Mouse (Mus musculus): Measurements from ENCODE around the gene Npr3.
A peak's percentile ranks its signal among the peaks of the same experiment; 100 is the strongest.

The Npr3 gene

DNA sequence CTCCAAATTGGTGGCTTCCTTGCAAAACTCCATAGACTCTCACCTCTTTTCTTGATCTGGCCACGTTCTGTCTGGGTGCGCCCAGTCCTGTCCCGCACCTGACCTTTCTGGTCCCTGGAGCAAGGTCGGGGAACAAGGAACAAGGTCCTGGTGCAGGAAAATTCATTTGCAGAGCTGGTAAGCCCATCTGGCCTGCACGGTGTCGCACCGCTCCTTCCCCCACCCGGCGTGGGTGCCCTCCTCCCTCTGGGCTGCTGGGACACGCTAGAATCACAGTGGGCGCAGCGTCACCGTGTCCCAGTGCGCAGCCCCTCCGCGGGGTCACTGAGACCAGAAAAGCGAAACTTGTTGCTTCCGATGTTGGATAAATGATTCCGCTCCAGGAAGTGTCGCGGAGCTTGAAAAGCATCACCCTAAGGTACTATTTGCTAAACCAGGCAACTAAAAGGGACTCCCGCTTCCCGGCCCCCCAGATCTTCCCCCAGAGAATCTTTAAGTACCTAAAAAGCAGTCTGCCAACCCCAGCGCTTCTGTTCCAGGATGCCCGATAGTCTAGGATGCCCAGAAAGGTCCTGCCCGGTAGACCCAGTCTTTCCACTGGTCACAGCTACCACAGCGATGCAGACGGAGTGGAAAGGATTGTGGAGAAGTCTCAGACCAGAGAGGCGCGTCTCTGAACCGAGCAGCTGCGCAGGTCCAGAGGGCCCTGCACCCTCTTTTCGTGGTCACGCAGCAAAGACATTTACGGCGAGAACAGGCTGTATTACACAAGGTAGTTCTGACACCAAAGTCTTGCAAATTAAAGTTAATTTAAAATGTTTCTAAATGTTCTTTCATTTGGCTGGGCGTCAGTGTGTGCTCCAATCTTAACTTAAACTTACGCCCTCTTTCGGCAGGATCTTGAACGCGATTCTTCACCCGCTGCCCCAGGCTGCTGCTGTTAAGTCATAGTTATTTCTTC lies at the start of gene Npr3:
TSS of gene Npr3 (minus strand) at position 717 of the 961 bp plus-strand sequence.
- no peak for DNase-seq (ENCODE audit: low spot score in 2 of 2)

GRCm38 (mm10) chr15:11956129-11956528 lies 49.0 kb upstream of the Npr3 start:
- DNase-seq (ENCODE audit: low spot score in 2 of 2): no peak

DNA sequence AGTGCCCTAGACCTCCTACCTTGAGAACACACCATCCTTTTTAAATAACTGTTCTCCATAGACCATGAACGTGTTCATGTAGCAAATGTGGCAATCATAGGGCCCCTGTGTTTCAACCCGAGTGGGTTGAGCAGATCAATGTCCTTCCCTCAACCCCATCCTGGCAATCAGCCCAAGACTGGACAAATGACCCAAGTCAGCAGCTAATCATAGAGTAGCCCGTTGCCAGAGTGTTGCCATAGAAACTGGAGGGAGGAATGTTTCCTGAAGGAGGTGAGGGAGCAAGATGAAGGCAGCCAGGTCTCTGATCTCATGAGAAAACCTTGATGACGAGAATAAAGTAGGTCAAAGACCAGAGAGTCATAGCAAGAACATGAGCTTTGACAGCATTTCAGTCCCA lies 47.1 kb upstream of the Npr3 start:
- no peak for DNase-seq (ENCODE audit: low spot score in 2 of 2)

DNA sequence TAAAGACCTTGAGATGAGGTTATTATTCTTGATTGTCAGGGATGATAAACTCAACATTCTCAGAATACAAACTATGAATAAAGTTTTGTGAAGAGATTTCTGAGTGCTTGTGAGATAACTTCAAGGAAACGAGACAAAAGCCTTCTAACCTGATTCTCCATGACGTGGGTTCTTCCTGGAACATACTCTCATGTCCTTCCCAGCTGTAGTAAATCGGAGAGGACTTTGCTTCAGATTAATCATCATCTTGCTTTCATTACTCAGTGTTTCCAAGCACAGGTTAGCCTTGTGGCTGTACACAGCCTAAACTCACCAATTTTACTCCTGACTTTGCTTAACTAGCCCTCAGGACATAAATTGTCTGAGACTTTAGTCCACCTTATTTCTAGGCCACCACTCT lies 45.1 kb upstream of the Npr3 start:
- DNase-seq (ENCODE audit: low spot score in 2 of 2): no peak

GRCm38 (mm10) chr15:11951181-11951580 lies 44.1 kb upstream of the Npr3 start:
- DNase-seq (ENCODE audit: low spot score in 2 of 2): no peak

GRCm38 (mm10) chr15:11950144-11950543 lies 43.1 kb upstream of the Npr3 start:
- no peak for DNase-seq (ENCODE audit: low spot score in 2 of 2)

DNA sequence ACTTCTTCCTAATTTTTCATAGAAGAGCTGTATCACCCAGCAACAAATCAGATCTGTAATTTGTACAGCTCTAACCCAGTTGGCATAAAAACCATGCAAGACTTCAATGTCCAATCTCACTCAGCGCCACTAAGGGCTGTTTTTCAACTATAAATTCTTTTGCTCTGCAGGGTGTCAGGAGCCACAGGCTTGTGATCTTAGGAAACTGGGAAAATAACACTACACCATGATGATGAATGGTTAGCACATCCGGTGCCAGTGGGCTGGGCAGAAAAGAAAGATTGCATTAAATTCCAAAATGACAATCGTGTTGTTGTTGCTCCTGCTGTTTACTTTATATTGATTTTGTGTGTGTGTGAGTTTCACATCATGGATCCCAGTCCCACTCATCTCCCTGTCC lies 42.4 kb upstream of the Npr3 start:
- DNase-seq (ENCODE audit: low spot score in 2 of 2): no peak

- DNase-seq (ENCODE audit: low spot score in 2 of 2): no peak
Observed at GRCm38 (mm10) chr15:11940855-11941254, 33.8 kb upstream of the Npr3 start.

DNA sequence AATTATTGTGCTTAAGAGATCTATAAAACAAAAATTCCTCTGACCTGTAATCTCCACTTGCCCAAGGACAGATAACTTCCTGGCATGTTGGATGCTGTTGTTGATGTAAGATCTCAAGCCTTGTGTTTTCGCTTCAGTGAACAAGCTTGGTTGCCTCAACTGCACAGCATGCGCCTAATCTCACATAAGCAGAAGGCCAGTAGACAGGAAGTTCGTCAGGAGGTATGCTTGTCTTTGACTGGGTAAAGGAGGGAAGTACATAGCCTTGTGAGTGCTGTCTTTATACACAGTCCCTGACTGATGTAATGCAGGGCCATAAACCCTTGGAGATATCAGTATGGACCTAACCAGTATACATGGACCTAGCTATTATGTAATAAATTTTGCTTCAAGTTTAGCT lies 20.7 kb upstream of the Npr3 start:
- peak in 1 of 2 experiments; percentile 21 for DNase-seq (ENCODE audit: low spot score in 2 of 2)

DNA sequence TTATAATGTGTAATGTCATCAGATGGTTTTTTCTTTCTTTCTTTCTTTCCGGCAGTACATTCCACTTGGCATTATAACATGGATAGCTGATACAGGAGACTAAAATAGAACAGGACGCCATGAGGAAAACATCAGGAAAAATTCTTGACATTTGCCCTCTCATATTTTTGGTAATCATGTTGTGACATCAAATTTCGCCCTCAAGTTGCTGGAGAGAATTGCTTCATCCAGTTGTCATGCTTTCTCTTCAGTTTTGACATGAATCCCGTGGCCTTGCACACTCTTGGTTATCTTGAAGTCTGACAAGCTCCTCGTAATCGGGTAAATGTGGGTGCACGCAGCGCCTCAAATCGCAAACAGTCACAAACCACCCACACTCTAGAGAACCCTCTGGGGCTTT lies 7.0 kb upstream of the Npr3 start:
- DNase-seq (ENCODE audit: low spot score in 2 of 2): no peak

DNA sequence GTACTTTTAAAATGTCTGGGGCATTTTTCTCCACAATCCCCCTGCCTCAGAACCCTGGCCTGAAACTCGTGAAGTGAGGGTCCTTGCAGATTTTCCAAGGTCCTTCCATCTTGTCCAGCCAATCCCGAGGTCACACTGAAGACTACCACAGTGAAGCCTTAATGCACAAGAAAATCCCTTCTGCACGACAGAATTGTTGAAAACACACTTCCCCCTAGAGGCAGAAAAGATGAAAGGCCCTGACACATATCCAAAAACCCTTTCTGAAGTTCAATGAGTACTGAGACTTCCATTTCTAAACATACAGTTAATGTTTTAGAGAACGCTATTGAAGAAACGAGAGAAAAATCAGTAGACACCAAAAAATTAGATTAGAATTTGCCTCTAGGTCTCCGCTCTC lies 2.8 kb upstream of the Npr3 start:
- DNase-seq (ENCODE audit: low spot score in 2 of 2): peak in 1 of 2 experiments; percentile 29

DNA sequence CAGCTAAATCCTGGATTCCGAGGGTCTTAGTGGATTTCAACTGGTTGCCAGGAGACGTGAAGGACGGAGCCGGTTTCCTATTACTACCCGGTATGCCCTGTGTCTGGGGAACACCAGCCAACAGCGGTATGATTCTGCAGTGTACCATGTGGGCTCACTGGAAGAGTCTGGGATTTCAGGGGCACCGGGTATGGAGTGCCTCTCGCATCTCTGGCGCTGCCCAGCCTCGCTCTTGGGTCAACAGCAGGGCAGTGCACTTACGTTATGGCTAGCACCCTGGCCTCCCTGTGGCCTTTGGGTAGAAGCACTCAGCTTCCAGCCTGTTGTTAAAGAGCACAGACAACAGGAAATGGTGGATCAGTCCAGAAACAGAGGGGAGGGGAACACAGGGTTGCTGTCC lies 1.1 kb upstream of the Npr3 start:
- DNase-seq (ENCODE audit: low spot score in 2 of 2): no peak

GRCm38 (mm10) chr15:11906021-11906570 lies 991 bp downstream of the Npr3 start:
- DNase-seq (ENCODE audit: low spot score in 2 of 2): peak in 1 of 2 experiments; percentile 16

GRCm38 (mm10) chr15:11904848-11905672 lies 2.0 kb downstream of the Npr3 start:
- peak in 1 of 2 experiments; percentile 59 for DNase-seq (ENCODE audit: low spot score in 2 of 2)

- peak in 1 of 2 experiments; percentile 61 for DNase-seq (ENCODE audit: low spot score in 2 of 2)
Observed at GRCm38 (mm10) chr15:11904043-11904847, 2.8 kb downstream of the Npr3 start.

GRCm38 (mm10) chr15:11903196-11904042 lies 3.7 kb downstream of the Npr3 start:
- no peak for DNase-seq (ENCODE audit: low spot score in 2 of 2)

DNA sequence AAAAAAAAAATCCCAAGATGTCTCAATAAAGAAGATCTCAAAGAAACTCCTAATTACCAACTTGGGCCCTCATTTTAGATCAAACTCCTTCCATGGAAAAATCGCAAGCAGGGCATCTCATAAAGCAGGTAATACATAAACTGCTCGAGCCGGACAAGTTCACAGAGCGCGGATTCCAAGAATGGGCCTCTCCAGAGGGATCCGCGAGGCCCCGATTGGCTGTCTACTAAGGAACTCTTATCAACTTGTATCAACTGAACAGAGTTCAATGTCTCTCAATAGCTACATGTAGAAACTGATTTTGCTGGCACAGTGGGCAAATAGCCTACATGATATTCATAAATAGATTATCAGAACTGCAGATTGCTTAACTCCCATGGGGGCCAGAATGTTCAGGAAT lies 9.5 kb downstream of the Npr3 start:
- DNase-seq (ENCODE audit: low spot score in 2 of 2): no peak

GRCm38 (mm10) chr15:11897162-11897561 lies 9.9 kb downstream of the Npr3 start:
- no peak for DNase-seq (ENCODE audit: low spot score in 2 of 2)

GRCm38 (mm10) chr15:11893969-11894368 lies 13.1 kb downstream of the Npr3 start:
- no peak for DNase-seq (ENCODE audit: low spot score in 2 of 2)

- no peak for DNase-seq (ENCODE audit: low spot score in 2 of 2)
Observed at GRCm38 (mm10) chr15:11891395-11891794, 15.7 kb downstream of the Npr3 start.
